Mouse (Mus musculus) C2C12 (cell line): ENCODE measurements around the gene Slc16a14. TPM values are rescaled to one million over a fixed set of nuclear protein-coding genes. Genes with fewer than 3 reads are reported as not detected.

ENCODE experiments used
- H3K27me3 ChIP-seq: one replicate; pipeline ENCODE4 v1.6.1; 2011; ENCODE audit not compliant: control insufficient read depth, insufficient read depth, insufficient read length
- H3K36me3 ChIP-seq: one replicate; pipeline ENCODE4 v1.6.1; 2011; ENCODE audit not compliant: control insufficient read depth, insufficient read depth
- H3K4me3 ChIP-seq: one replicate; pipeline ENCODE4 v1.5.1; 2011; ENCODE audit warnings: mild to moderate bottlenecking, control low read depth; ENCODE audit not compliant: poor library complexity, insufficient read depth, severe bottlenecking
- H3K79me2 ChIP-seq: one replicate; pipeline ENCODE4 v1.6.1; 2011; ENCODE audit not compliant: control insufficient read depth, insufficient read depth
- H3K79me3 ChIP-seq: one replicate; pipeline ENCODE4 v1.6.1; 2011; ENCODE audit warnings: low read depth, control low read depth
- H3ac ChIP-seq: one replicate; pipeline ENCODE3; 2011; ENCODE audit warnings: low read depth; ENCODE audit not compliant: control insufficient read depth, insufficient read length
- CEBPB ChIP-seq: IDR thresholded peaks from one replicate; pipeline ENCODE4 v1.6.1; 2011; ENCODE audit warnings: low read depth, mild to moderate bottlenecking, control low read depth, moderate library complexity
- CTCF ChIP-seq: IDR thresholded peaks from one replicate; pipeline ENCODE4 v1.5.1; 2011; ENCODE audit not compliant: control insufficient read depth, insufficient read depth, insufficient read length
- FOSL1 ChIP-seq: IDR thresholded peaks from one replicate; pipeline ENCODE4 v1.8.0; 2011; ENCODE audit warnings: mild to moderate bottlenecking, low read length; ENCODE audit not compliant: poor library complexity, insufficient read depth, severe bottlenecking
- MAX ChIP-seq: IDR thresholded peaks from one replicate; pipeline ENCODE4 v1.6.1; 2011; ENCODE audit warnings: mild to moderate bottlenecking, control low read depth
- MYOD1 ChIP-seq: IDR thresholded peaks from one replicate; pipeline ENCODE4 v1.6.1; 2011; ENCODE audit warnings: low read depth; ENCODE audit not compliant: control insufficient read depth, insufficient read length
- MYOG ChIP-seq: IDR thresholded peaks from one replicate; pipeline ENCODE4 v1.6.1; 2011; ENCODE audit not compliant: control insufficient read depth, insufficient read length; ENCODE audit errors: extremely low read depth
- USF1 ChIP-seq: IDR thresholded peaks from one replicate; pipeline ENCODE4 v1.6.1; 2011; ENCODE audit warnings: low read depth, mild to moderate bottlenecking, control low read depth, moderate library complexity
- polyA plus RNA-seq: library from polyadenylated mRNA; unstranded; fragments of >200 nt; fragmentation: generic; extraction: Trizol; gene quantifications from one replicate; pipeline ENCODE4 v1.2.1, GENCODE M21; 2012; ENCODE audit warnings: missing spikeins

The Slc16a14 gene
- polyA plus RNA-seq, 1 experiment: 0.02 TPM

GRCm38 (mm10) chr1:84860360-84861254 lies 74.3 kb downstream of the Slc16a14 start:
- Histone ChIP-seq H3ac (no peak overlapping the region), H3K79me3 (no peaks in the 10 kb centered on the region), H3K27me3 (no peaks in the 10 kb centered on the region), H3K36me3 (no peaks in the 10 kb centered on the region), H3K79me2 (no peaks in the 10 kb centered on the region), H3K4me3 (no peak overlapping the region)
- no peak for TF ChIP-seq MYOG
- no peak for TF ChIP-seq CTCF
- TF ChIP-seq MYOD1: no peak
- no peak for TF ChIP-seq FOSL1
- TF ChIP-seq CEBPB: no peak
- no peak for TF ChIP-seq MAX
- no peak for TF ChIP-seq USF1

GRCm38 (mm10) chr1:84859597-84859996 lies 75.3 kb downstream of the Slc16a14 start:
- Histone ChIP-seq H3K36me3 (no peaks in the 10 kb centered on the region), H3K27me3 (no peaks in the 10 kb centered on the region), H3ac (no peak overlapping the region), H3K79me2 (no peaks in the 10 kb centered on the region), H3K4me3 (no peak overlapping the region), H3K79me3 (no peaks in the 10 kb centered on the region)
- no peak for TF ChIP-seq MYOG
- TF ChIP-seq CTCF: no peak
- no peak for TF ChIP-seq MYOD1
- no peak for TF ChIP-seq MAX
- TF ChIP-seq FOSL1: no peak
- no peak for TF ChIP-seq CEBPB

Other genes starting within 250 kb of the Slc16a14 start
- 0.04 TPM for gene Dner, start 238.9 kb downstream of the Slc16a14 start, polyA plus RNA-seq
- gene Fbxo36, start 95.3 kb downstream of the Slc16a14 start, polyA plus RNA-seq: 6.8 TPM
- 41.7 TPM for gene Trip12, start 94.6 kb downstream of the Slc16a14 start, polyA plus RNA-seq
- not detected for gene Gm10553, start 165.0 kb upstream of the Slc16a14 start, polyA plus RNA-seq
- not detected for gene A530032D15Rik, start 174.7 kb upstream of the Slc16a14 start, polyA plus RNA-seq